Mouse (Mus musculus): ENCODE results near the gene Otof. TPM values are rescaled to one million over a fixed set of nuclear protein-coding genes. Genes with fewer than 3 reads are reported as not detected.
A peak's percentile ranks its signal among the peaks of the same experiment; 100 is the strongest.

Otof gene
- polyA plus RNA-seq, 1 experiment from 2014 or later: 5.5 TPM

GRCm38 (mm10) chr5:30444327-30444895 lies 17.3 kb downstream of the Otof start:
- Histone ChIP-seq H3K4me3 (ENCODE audit: low read depth, low read length) (no peak overlapping the region), H3K9ac (ENCODE audit: low read depth, low read length) (no peak overlapping the region), H3K27me3 (ENCODE audit: control insufficient read depth, insufficient read depth, low read depth, low read length) (no peaks in the 10 kb centered on the region), H3K4me2 (ENCODE audit: low read length) (no peak overlapping the region), H3K9me3 (replicated peaks; ENCODE audit: control insufficient read depth, low read length, poor library complexity, severe bottlenecking) (no peaks in the 10 kb centered on the region), H3K4me1 (ENCODE audit: control insufficient read depth, insufficient read depth, low read length) (peaks cover 3% of the 10 kb centered on the region; the same call in 1 of the 2 replicates), H3K27ac (ENCODE audit: low read length) (no peak overlapping the region), H3K36me3 (ENCODE audit: control insufficient read depth, insufficient read depth, low read length) (no peaks in the 10 kb centered on the region)
- no peak for ATAC-seq
- 63% methylated on average over 13 of the region's 13 CpGs for WGBS

DNA sequence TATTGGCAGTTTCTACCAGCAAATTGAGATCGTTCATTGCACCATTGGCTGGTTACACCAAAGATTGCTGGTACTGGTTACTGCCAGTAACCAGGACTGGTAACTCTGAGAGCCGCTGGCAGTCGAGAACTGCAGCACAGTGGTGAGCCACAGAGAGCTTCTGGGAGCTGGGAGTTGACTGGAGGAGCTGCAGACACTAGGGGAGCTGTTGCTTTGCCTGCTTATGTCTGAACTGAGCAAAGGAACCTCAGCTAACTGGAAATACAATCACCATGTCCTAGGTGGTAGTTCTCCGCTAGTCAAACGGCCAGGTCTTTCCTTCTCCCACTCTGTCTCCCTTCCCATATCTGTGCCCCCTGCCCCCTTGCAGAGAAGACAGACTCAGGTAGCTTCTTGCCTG lies 19.5 kb downstream of the Otof start:
- no peaks in the 10 kb centered on the region for H3K9me3 ChIP-seq (replicated peaks; ENCODE audit: control insufficient read depth, low read length, poor library complexity, severe bottlenecking)
- no peaks in the 10 kb centered on the region for H3K36me3 ChIP-seq (ENCODE audit: control insufficient read depth, insufficient read depth, low read length)
- no peak overlapping the region for H3K4me2 ChIP-seq (ENCODE audit: low read length)
- no peak overlapping the region for H3K4me3 ChIP-seq (ENCODE audit: low read depth, low read length)
- peaks cover 3% of the 10 kb centered on the region; the same call in 1 of the 2 replicates for H3K4me1 ChIP-seq (ENCODE audit: control insufficient read depth, insufficient read depth, low read length)
- no peak for ATAC-seq
- no peak overlapping the region for H3K9ac ChIP-seq (ENCODE audit: low read depth, low read length)
- no peaks in the 10 kb centered on the region for H3K27me3 ChIP-seq (ENCODE audit: control insufficient read depth, insufficient read depth, low read depth, low read length)
- 67% methylated on average over 5 of the region's 5 CpGs for WGBS
- H3K27ac ChIP-seq (ENCODE audit: low read length): no peak overlapping the region

DNA sequence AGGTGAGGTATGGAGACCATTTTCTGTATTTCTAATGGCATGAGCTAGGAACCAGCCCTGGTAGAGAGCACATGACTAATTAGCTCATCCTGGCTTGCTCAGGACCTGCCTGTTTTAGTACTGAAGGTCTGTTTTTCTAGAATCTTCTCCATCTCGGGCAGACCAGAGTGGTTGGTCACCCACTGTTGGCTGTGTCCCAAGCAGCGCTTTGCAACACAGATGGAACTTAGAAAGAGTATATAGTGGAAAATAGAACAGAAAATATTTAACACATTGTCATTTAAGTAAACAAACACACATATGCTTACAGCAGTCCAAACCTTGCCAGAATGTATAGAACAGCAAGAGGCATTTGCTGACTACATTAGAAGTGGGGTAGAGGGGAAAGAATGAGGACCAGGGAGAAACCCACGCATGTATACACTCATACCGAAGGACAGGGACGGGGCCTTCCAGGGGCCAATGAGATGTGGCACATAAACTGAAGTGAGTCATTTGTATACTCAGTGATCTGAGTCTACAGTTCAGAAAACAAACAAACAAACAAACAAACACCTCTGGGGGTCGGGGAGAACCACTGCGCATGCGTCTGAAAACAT lies 21.3 kb downstream of the Otof start:
- H3K4me3 ChIP-seq (ENCODE audit: low read depth, low read length): no peak overlapping the region
- H3K27me3 ChIP-seq (ENCODE audit: control insufficient read depth, insufficient read depth, low read depth, low read length): no peaks in the 10 kb centered on the region
- H3K4me1 ChIP-seq (ENCODE audit: control insufficient read depth, insufficient read depth, low read length): no peaks in the 10 kb centered on the region
- H3K9me3 ChIP-seq (replicated peaks; ENCODE audit: control insufficient read depth, low read length, poor library complexity, severe bottlenecking): no peaks in the 10 kb centered on the region
- no peak overlapping the region for H3K9ac ChIP-seq (ENCODE audit: low read depth, low read length)
- no peaks in the 10 kb centered on the region for H3K36me3 ChIP-seq (ENCODE audit: control insufficient read depth, insufficient read depth, low read length)
- no peak for ATAC-seq
- no peak overlapping the region for H3K4me2 ChIP-seq (ENCODE audit: low read length)
- no peak overlapping the region for H3K27ac ChIP-seq (ENCODE audit: low read length)
- WGBS: 93% methylated on average over 8 of the region's 8 CpGs

DNA sequence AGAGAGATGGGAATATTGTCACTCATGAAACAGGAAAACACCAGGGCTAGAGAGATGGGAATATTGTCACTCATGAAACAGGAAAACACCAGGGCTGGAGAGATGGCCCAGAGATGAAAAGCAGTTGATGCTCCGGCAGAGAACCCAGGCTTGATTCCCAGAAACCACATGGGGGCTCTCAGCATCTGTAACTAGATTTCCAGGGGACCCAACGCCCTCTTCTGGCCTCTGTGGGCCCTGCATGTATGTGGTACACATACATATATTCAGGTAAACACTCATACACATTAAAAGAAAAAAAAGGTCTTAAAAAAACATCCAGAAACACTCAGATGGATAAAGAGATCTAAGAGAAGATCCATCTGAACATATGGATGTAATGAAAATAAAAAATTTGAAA lies 22.8 kb downstream of the Otof start:
- no peak overlapping the region for H3K9ac ChIP-seq (ENCODE audit: low read depth, low read length)
- no peak for ATAC-seq
- H3K27ac ChIP-seq (ENCODE audit: low read length): no peak overlapping the region
- no peak overlapping the region for H3K4me3 ChIP-seq (ENCODE audit: low read depth, low read length)
- no peaks in the 10 kb centered on the region for H3K4me1 ChIP-seq (ENCODE audit: control insufficient read depth, insufficient read depth, low read length)
- no peaks in the 10 kb centered on the region for H3K27me3 ChIP-seq (ENCODE audit: control insufficient read depth, insufficient read depth, low read depth, low read length)
- no peaks in the 10 kb centered on the region for H3K36me3 ChIP-seq (ENCODE audit: control insufficient read depth, insufficient read depth, low read length)
- H3K9me3 ChIP-seq (replicated peaks; ENCODE audit: control insufficient read depth, low read length, poor library complexity, severe bottlenecking): no peaks in the 10 kb centered on the region
- H3K4me2 ChIP-seq (ENCODE audit: low read length): no peak overlapping the region
- WGBS: 51% methylated on average over 2 of the region's 2 CpGs

DNA sequence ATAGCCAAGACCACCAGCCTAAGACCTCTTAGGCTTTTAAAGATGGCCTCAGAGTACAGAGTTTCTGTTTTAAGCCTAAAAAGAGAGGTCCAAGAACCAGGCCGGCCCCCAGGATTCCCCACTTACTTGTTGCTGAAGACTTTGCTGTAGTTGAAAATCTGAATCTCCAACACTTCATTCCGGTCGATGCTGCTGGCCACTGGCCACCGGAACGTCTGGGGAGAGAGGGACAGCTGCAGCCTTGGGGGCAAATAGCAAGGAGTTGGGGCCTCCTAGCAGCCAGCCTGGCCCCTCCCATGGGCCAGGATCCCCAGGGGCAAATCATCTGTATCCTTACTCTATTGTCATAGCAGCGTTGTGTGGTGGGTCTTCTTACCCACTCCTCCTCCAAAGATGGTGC lies 34.3 kb downstream of the Otof start:
- H3K4me3 ChIP-seq (ENCODE audit: low read depth, low read length): no peak overlapping the region
- H3K36me3 ChIP-seq (ENCODE audit: control insufficient read depth, insufficient read depth, low read length): no peaks in the 10 kb centered on the region
- H3K4me1 ChIP-seq (ENCODE audit: control insufficient read depth, insufficient read depth, low read length): peaks cover 3% of the 10 kb centered on the region; the same call in 1 of the 2 replicates
- H3K9me3 ChIP-seq (replicated peaks; ENCODE audit: control insufficient read depth, low read length, poor library complexity, severe bottlenecking): no peaks in the 10 kb centered on the region
- H3K27me3 ChIP-seq (ENCODE audit: control insufficient read depth, insufficient read depth, low read depth, low read length): no peaks in the 10 kb centered on the region
- H3K9ac ChIP-seq (ENCODE audit: low read depth, low read length): no peak overlapping the region
- no peak for ATAC-seq
- no peak overlapping the region for H3K27ac ChIP-seq (ENCODE audit: low read length)
- WGBS: 90% methylated on average over 6 of the region's 6 CpGs
- H3K4me2 ChIP-seq (ENCODE audit: low read length): no peak overlapping the region

- WGBS: 31% methylated on average over 8 of the region's 8 CpGs
- Histone ChIP-seq H3K9me3 (replicated peaks; ENCODE audit: control insufficient read depth, low read length, poor library complexity, severe bottlenecking) (no peaks in the 10 kb centered on the region), H3K4me2 (ENCODE audit: low read length) (no peak overlapping the region), H3K9ac (ENCODE audit: low read depth, low read length) (no peak overlapping the region), H3K27me3 (ENCODE audit: control insufficient read depth, insufficient read depth, low read depth, low read length) (no peaks in the 10 kb centered on the region), H3K4me3 (ENCODE audit: low read depth, low read length) (no peak overlapping the region), H3K36me3 (ENCODE audit: control insufficient read depth, insufficient read depth, low read length) (no peaks in the 10 kb centered on the region), H3K4me1 (ENCODE audit: control insufficient read depth, insufficient read depth, low read length) (peaks cover 3% of the 10 kb centered on the region; the same call in 1 of the 2 replicates), H3K27ac (ENCODE audit: low read length) (no peak overlapping the region)
- peak; percentile 45; the same call in 1 of the 2 replicates for ATAC-seq
These were observed 38.0 kb downstream of the Otof start for GRCm38 (mm10) chr5:30423572-30424244.

- 84% methylated on average over 4 of the region's 4 CpGs for WGBS
- H3K27me3 ChIP-seq (ENCODE audit: control insufficient read depth, insufficient read depth, low read depth, low read length): no peaks in the 10 kb centered on the region
These were observed 38.6 kb downstream of the Otof start for GRCm38 (mm10) chr5:30423121-30423520.

DNA sequence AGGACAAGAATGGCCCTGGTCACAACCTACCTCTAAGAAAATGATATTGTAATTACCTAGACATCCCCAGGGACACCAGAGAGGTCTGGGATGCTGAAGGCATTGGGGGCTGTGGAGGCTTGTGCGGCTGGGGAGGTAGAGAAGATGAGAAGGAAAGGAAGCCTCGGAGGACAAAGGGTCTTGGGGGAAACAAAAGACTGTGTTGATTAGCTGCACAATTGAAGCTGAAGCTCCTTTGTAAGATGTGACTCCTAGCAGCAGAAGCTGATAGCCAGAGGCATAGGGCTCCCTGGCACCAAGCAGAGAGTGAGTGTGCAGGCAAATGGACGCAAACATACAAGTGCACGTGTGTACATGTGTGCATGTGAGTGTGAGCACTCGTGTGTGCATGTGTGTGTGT lies 45.1 kb downstream of the Otof start:
- peaks cover 8% of the 10 kb centered on the region for H3K4me1 ChIP-seq (ENCODE audit: control insufficient read depth, insufficient read depth, low read length)
- H3K36me3 ChIP-seq (ENCODE audit: control insufficient read depth, insufficient read depth, low read length): no peaks in the 10 kb centered on the region
- no peak overlapping the region for H3K4me3 ChIP-seq (ENCODE audit: low read depth, low read length)
- ATAC-seq: peak; percentile 54; the same call in 1 of the 2 replicates
- WGBS: 16% methylated on average over 5 of the region's 5 CpGs
- H3K9ac ChIP-seq (ENCODE audit: low read depth, low read length): no peak overlapping the region
- no peak overlapping the region for H3K4me2 ChIP-seq (ENCODE audit: low read length)
- H3K27ac ChIP-seq (ENCODE audit: low read length): peak overlapping the region; percentile 20; the same call in 1 of the 2 replicates
- H3K27me3 ChIP-seq (ENCODE audit: control insufficient read depth, insufficient read depth, low read depth, low read length): no peaks in the 10 kb centered on the region
- H3K9me3 ChIP-seq (replicated peaks; ENCODE audit: control insufficient read depth, low read length, poor library complexity, severe bottlenecking): no peaks in the 10 kb centered on the region

More at GRCm38 (mm10) chr5:30423121-30423520, 38.6 kb downstream of the Otof start:
- ATAC-seq: no peak
- Histone ChIP-seq H3K9me3 (replicated peaks; ENCODE audit: control insufficient read depth, low read length, poor library complexity, severe bottlenecking) (no peaks in the 10 kb centered on the region), H3K36me3 (ENCODE audit: control insufficient read depth, insufficient read depth, low read length) (no peaks in the 10 kb centered on the region), H3K4me1 (ENCODE audit: control insufficient read depth, insufficient read depth, low read length) (peaks cover 3% of the 10 kb centered on the region; the same call in 1 of the 2 replicates), H3K27ac (ENCODE audit: low read length) (no peak overlapping the region), H3K9ac (ENCODE audit: low read depth, low read length) (no peak overlapping the region), H3K4me2 (ENCODE audit: low read length) (no peak overlapping the region), H3K4me3 (ENCODE audit: low read depth, low read length) (no peak overlapping the region)

GRCm38 (mm10) chr5:30415876-30416275 lies 45.9 kb downstream of the Otof start:
- Histone ChIP-seq H3K4me3 (ENCODE audit: low read depth, low read length) (no peak overlapping the region), H3K4me1 (ENCODE audit: control insufficient read depth, insufficient read depth, low read length) (peaks cover 12% of the 10 kb centered on the region), H3K9me3 (replicated peaks; ENCODE audit: control insufficient read depth, low read length, poor library complexity, severe bottlenecking) (no peaks in the 10 kb centered on the region), H3K36me3 (ENCODE audit: control insufficient read depth, insufficient read depth, low read length) (no peaks in the 10 kb centered on the region), H3K27me3 (ENCODE audit: control insufficient read depth, insufficient read depth, low read depth, low read length) (no peaks in the 10 kb centered on the region), H3K27ac (ENCODE audit: low read length) (no peak overlapping the region), H3K4me2 (ENCODE audit: low read length) (no peak overlapping the region), H3K9ac (ENCODE audit: low read depth, low read length) (no peak overlapping the region)
- ATAC-seq: no peak
- 68% methylated on average over 4 of the region's 4 CpGs for WGBS
